Mouse (Mus musculus): ENCODE data around the gene Tjp2. TPM values are rescaled to one million over a fixed set of nuclear protein-coding genes. Genes with fewer than 3 reads are reported as not detected.
"Not testable (repeated sequence)": the region's sequence is repeated elsewhere in the genome, so short reads cannot be mapped to it uniquely, and the experiment has no call there.

Tjp2 gene
- total and polyA plus RNA-seq, 3 experiments, result 9.0 to 17.8 (median 13.7) TPM

GRCm38 (mm10) chr19:24238011-24238410 is 13.2 kb upstream of the Tjp2 start:
- H3K9ac ChIP-seq (ENCODE audit: insufficient read depth, low read depth), result no peak overlapping the region
- DNase-seq (ENCODE audit: extremely low read depth), result no peak
- H3K27me3 ChIP-seq (replicated peaks), result no peaks in the 10 kb centered on the region
- no peak for TF ChIP-seq MXI1 (IDR thresholded peaks at IDR 0.05; ENCODE audit: low read depth, low read length)
- TF ChIP-seq SIN3A (IDR thresholded peaks at IDR 0.05; ENCODE audit: low read length), result no peak
- no peak for TF ChIP-seq USF2 (conservative IDR thresholded peaks at IDR 0.05; ENCODE audit: low read depth, low read length)
- no peak for TF ChIP-seq POLR2A (IDR thresholded peaks at IDR 0.05; ENCODE audit: low read depth, low read length)
- TF ChIP-seq E2F4 (IDR thresholded peaks at IDR 0.05; ENCODE audit: insufficient replicate concordance, low read depth, low read length), result no peak
- TF ChIP-seq ZKSCAN1 (IDR thresholded peaks at IDR 0.05; ENCODE audit: borderline replicate concordance, low read depth, low read length), result no peak
- TF ChIP-seq SMC3 (IDR thresholded peaks at IDR 0.05; ENCODE audit: low read depth, low read length), result no peak
- no peak for TF ChIP-seq KAT2A (IDR thresholded peaks at IDR 0.05; ENCODE audit: insufficient replicate concordance, low read length)
- no peak for TF ChIP-seq ETS1 (conservative IDR thresholded peaks at IDR 0.05; ENCODE audit: low read depth, low read length)
- no peak for TF ChIP-seq USF1 (IDR thresholded peaks at IDR 0.05; ENCODE audit: low read depth, low read length)
- TF ChIP-seq PAX5 (IDR thresholded peaks at IDR 0.05; ENCODE audit: low read length), result no peak
- TF ChIP-seq NRF1 (IDR thresholded peaks at IDR 0.05; ENCODE audit: low read depth, low read length), result no peak
- TF ChIP-seq HCFC1 (IDR thresholded peaks at IDR 0.05; ENCODE audit: low read depth, low read length), result no peak
- no peak for TF ChIP-seq GABPA (IDR thresholded peaks at IDR 0.05; ENCODE audit: insufficient replicate concordance, low read depth, low read length)
- no peak for TF ChIP-seq MAZ (IDR thresholded peaks at IDR 0.05; ENCODE audit: low read depth, low read length)
- TF ChIP-seq JUND (conservative IDR thresholded peaks at IDR 0.05; ENCODE audit: low read depth, low read length), result no peak
- no peak for TF ChIP-seq ZNF384 (IDR thresholded peaks at IDR 0.05; ENCODE audit: low read depth, low read length)
- no peak for TF ChIP-seq TBP (conservative IDR thresholded peaks at IDR 0.05; ENCODE audit: low read depth, low read length)
- H3K9me3 ChIP-seq (replicated peaks; ENCODE audit: low read length), result no peaks in the 10 kb centered on the region
- no peak overlapping the region for H3K4me3 ChIP-seq (replicated peaks in 1 of 3; ENCODE audit: low read depth in 2 of 3, low read length in 2 of 3, poor library complexity in 1 of 3)
- H3K36me3 ChIP-seq (replicated peaks in 1 of 2; ENCODE audit: control insufficient read depth in 1 of 2, insufficient read depth in 1 of 2, low read length in 1 of 2), result no peaks in the 10 kb centered on the region
- dilution Hi-C loops (cut with MboI; ENCODE audit: extremely low pct_ligation_motif_present, extremely low pct_unique_long_range_greater_than_20kb, low sequenced_read_pairs), result no loop called here
- in situ Hi-C loops (cut with MboI; ENCODE audit: low pct_ligation_motif_present, low pct_unique_long_range_greater_than_20kb, low sequenced_read_pairs), result no loop called here
- H3K79me2 ChIP-seq (replicated peaks; ENCODE audit: control insufficient read depth, extremely low read depth, insufficient read depth, poor library complexity, severe bottlenecking), result no peaks in the 10 kb centered on the region
- H3K27ac ChIP-seq (ENCODE audit: insufficient read depth, low read depth), result no peak overlapping the region
- peaks cover 2 to 13% of the 10 kb centered on the region in 2 experiments; a peak in 2 of 4 replicates for H3K4me1 ChIP-seq (ENCODE audit: control insufficient read depth in 1 of 2, insufficient read depth in 2 of 2)
- H3K4me2 ChIP-seq (ENCODE audit: insufficient read depth, low read depth, poor library complexity, severe bottlenecking), result no peak overlapping the region

DNA sequence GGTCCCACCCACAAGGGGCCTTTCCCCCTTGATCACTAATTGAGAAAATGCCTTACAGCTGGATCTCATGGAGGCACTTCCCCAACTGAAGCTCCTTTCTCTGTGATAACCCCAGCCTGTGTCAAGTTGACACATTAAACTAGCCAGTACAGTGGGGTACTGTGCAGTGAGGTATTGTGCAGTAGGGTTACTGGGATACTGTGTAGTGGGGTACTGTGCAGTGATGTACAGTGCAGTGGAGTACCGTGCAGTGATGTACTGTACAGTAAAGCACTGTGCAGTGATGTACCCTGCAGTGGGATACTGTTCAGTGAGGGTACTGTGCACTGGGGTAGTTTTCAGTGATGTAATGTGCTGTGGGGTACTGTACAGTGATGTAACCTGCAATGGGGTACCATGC is 7.5 kb upstream of the Tjp2 start:
- H3K36me3 ChIP-seq (replicated peaks in 1 of 2; ENCODE audit: control insufficient read depth in 1 of 2, insufficient read depth in 1 of 2, low read length in 1 of 2); DNase-seq (ENCODE audit: extremely low read depth); H3K4me2 ChIP-seq (ENCODE audit: insufficient read depth, low read depth, poor library complexity, severe bottlenecking); H3K79me2 ChIP-seq (replicated peaks; ENCODE audit: control insufficient read depth, extremely low read depth, insufficient read depth, poor library complexity, severe bottlenecking); H3K4me1 ChIP-seq (ENCODE audit: control insufficient read depth in 1 of 2, insufficient read depth in 2 of 2); H3K27ac ChIP-seq (ENCODE audit: insufficient read depth, low read depth); in situ Hi-C loops (cut with MboI; ENCODE audit: low pct_ligation_motif_present, low pct_unique_long_range_greater_than_20kb, low sequenced_read_pairs); dilution Hi-C loops (cut with MboI; ENCODE audit: extremely low pct_ligation_motif_present, extremely low pct_unique_long_range_greater_than_20kb, low sequenced_read_pairs); H3K4me3 ChIP-seq (replicated peaks in 1 of 3; ENCODE audit: low read depth in 2 of 3, low read length in 2 of 3, poor library complexity in 1 of 3); H3K9ac ChIP-seq (ENCODE audit: insufficient read depth, low read depth); H3K9me3 ChIP-seq (replicated peaks; ENCODE audit: low read length); H3K27me3 ChIP-seq (replicated peaks): not testable (repeated sequence)
